Mouse (Mus musculus) adrenal gland (tissue): ENCODE measurements at regions not wholly inside any gene's neighbourhood (a gene's known extent, or its start where the extent isn't known, plus 50 kb on each side); places are given as distances from the start of the nearest gene placed in this dataset.

Source experiments
- intact Hi-C: fragments of 180-260 bp; cut with DNase I; formaldehyde crosslinking; loops from one replicate; pipeline ENCODE4 v1.15.1; 2025
- microRNA-seq, 2 experiments: library from miRNA; unstranded; fragments of <30 nt; microRNA quantifications; one replicate each; pipeline ENCODE4; 2019

- intact Hi-C loops, result no loop called here
Observed at GRCm38 (mm10) chr4:93451357-93451756, 116.0 kb upstream of the Tusc1 start.

GRCm38 (mm10) chr4:93450831-93451230 is 115.5 kb upstream of the Tusc1 start:
- intact Hi-C loops, result no loop called here

GRCm38 (mm10) chr4:93444666-93445065 is 109.4 kb upstream of the Tusc1 start:
- intact Hi-C loops, result no loop called here

GRCm38 (mm10) chr4:93438587-93439336 is 103.5 kb upstream of the Tusc1 start:
- intact Hi-C loops, result no loop called here

GRCm38 (mm10) chr4:93437386-93438130 is 102.2 kb upstream of the Tusc1 start:
- intact Hi-C loops, result no loop called here

GRCm38 (mm10) chr4:93412695-93413094 is 77.4 kb upstream of the Tusc1 start:
- intact Hi-C loops, result no loop called here

- intact Hi-C loops, result no loop called here
Observed at GRCm38 (mm10) chr4:93406876-93407275, 71.6 kb upstream of the Tusc1 start.

- intact Hi-C loops, result no loop called here
Observed at GRCm38 (mm10) chr4:93400579-93400978, 65.3 kb upstream of the Tusc1 start.

Small RNAs in the stretch of these regions (microRNA-seq; reads per million reads assigned to microRNA genes)
- 0 reads per million in 2 experiments for gene Gm22619
